Mouse (Mus musculus) urinary bladder, adult 18-20 months (tissue): ENCODE data around the gene Secisbp2.
A peak's percentile ranks its signal among the peaks of the same experiment; 100 is the strongest.

Source experiments
- DNase-seq, 2 experiments: peaks; one replicate each; pipeline ENCODE4 v3.0.0; 2022; ENCODE audit warnings: low spot score in 2 of 2, mixed read lengths in 2 of 2

The Secisbp2 gene

GRCm38 (mm10) chr13:51685290-51685966 lies 33.9 kb downstream of the Secisbp2 start:
- DNase-seq: peak in 1 of 2 experiments; percentile 9

GRCm38 (mm10) chr13:51686966-51687365 lies 35.5 kb downstream of the Secisbp2 start:
- no peak for DNase-seq

GRCm38 (mm10) chr13:51688688-51689087 lies 37.2 kb downstream of the Secisbp2 start:
- no peak for DNase-seq

- DNase-seq: no peak
Observed at GRCm38 (mm10) chr13:51696481-51696880, 45.0 kb downstream of the Secisbp2 start.

GRCm38 (mm10) chr13:51697455-51697854 lies 46.0 kb downstream of the Secisbp2 start:
- DNase-seq: no peak

- DNase-seq: no peak
Observed at GRCm38 (mm10) chr13:51697897-51698296, 46.4 kb downstream of the Secisbp2 start.

GRCm38 (mm10) chr13:51698318-51698717 lies 46.8 kb downstream of the Secisbp2 start:
- no peak for DNase-seq

GRCm38 (mm10) chr13:51703893-51704292 lies 52.4 kb downstream of the Secisbp2 start:
- DNase-seq: no peak

- no peak for DNase-seq
Observed at GRCm38 (mm10) chr13:51705882-51706854, 54.7 kb downstream of the Secisbp2 start.

- peak; percentile 12 to 43 for DNase-seq
Observed at GRCm38 (mm10) chr13:51710738-51711137, 59.2 kb downstream of the Secisbp2 start.

- DNase-seq: no peak
Observed at GRCm38 (mm10) chr13:51712022-51712421, 60.5 kb downstream of the Secisbp2 start.

- no peak for DNase-seq
Observed at GRCm38 (mm10) chr13:51716350-51717263, 65.1 kb downstream of the Secisbp2 start.

GRCm38 (mm10) chr13:51719256-51719655 lies 67.8 kb downstream of the Secisbp2 start:
- DNase-seq: no peak

- no peak for DNase-seq
Observed at GRCm38 (mm10) chr13:51720556-51720955, 69.1 kb downstream of the Secisbp2 start.

GRCm38 (mm10) chr13:51723114-51723513 lies 71.6 kb downstream of the Secisbp2 start:
- DNase-seq: no peak

GRCm38 (mm10) chr13:51724566-51724965 lies 73.1 kb downstream of the Secisbp2 start:
- DNase-seq: no peak

- no peak for DNase-seq
Observed at GRCm38 (mm10) chr13:51725446-51725845, 73.9 kb downstream of the Secisbp2 start.

GRCm38 (mm10) chr13:51725926-51726574 lies 74.6 kb downstream of the Secisbp2 start:
- no peak for DNase-seq

- DNase-seq: no peak
Observed at GRCm38 (mm10) chr13:51727364-51727763, 75.9 kb downstream of the Secisbp2 start.

- no peak for DNase-seq
Observed at GRCm38 (mm10) chr13:51729887-51730361, 78.4 kb downstream of the Secisbp2 start.

- DNase-seq: no peak
Observed at GRCm38 (mm10) chr13:51731474-51731873, 80.0 kb downstream of the Secisbp2 start.
